Mouse (Mus musculus) CH12.LX (cell line): ENCODE results near the gene Mtmr12. TPM values are rescaled to one million over a fixed set of nuclear protein-coding genes. Genes with fewer than 3 reads are reported as not detected.

Experiments used
- DNase-seq: peaks from one replicate; pipeline ENCODE4 v3.0.0-alpha.2; 2013; ENCODE audit errors: extremely low read depth
- H3K27ac ChIP-seq: 2 replicates; pipeline ENCODE4 v1.5.1; 2012; ENCODE audit warnings: low read depth, mild to moderate bottlenecking, control low read depth, moderate library complexity; ENCODE audit not compliant: insufficient read depth
- H3K27me3 ChIP-seq: replicated peaks from 2 replicates; pipeline ENCODE3; 2012; ENCODE audit warnings: inconsistent platforms
- H3K36me3 ChIP-seq, 2 experiments: replicated peaks in 1 of 2; 2 replicates each; pipeline versions ENCODE3 to v1.6.1; 2012; ENCODE audit warnings: inconsistent platforms in 1 of 2, low read length in 1 of 2, mild to moderate bottlenecking in 1 of 2, mixed read lengths in 1 of 2, moderate library complexity in 1 of 2; ENCODE audit not compliant: control insufficient read depth in 1 of 2, insufficient read depth in 1 of 2
- H3K4me1 ChIP-seq, 2 experiments: 2 replicates each; pipeline ENCODE4 v1.6.1; 2012; ENCODE audit warnings: inconsistent platforms in 1 of 2, moderate library complexity in 1 of 2; ENCODE audit not compliant: insufficient read depth in 2 of 2, control insufficient read depth in 1 of 2
- H3K4me2 ChIP-seq: 2 replicates; pipeline ENCODE4 v1.6.1; 2012; ENCODE audit warnings: low read depth, mild to moderate bottlenecking, control low read depth; ENCODE audit not compliant: poor library complexity, insufficient read depth, severe bottlenecking
- H3K4me3 ChIP-seq, 3 experiments: fragments of 150-350 bp in 1 of 3; sonication (generic) in 1 of 3; replicated peaks in 1 of 3; 2 replicates each; pipeline versions ENCODE3 to v1.5.1; 2011 to 2012; ENCODE audit warnings: low read depth in 2 of 3, low read length in 2 of 3, mild to moderate bottlenecking in 2 of 3, moderate library complexity in 2 of 3, control low read depth in 1 of 3, improper control_type of control experiment in 1 of 3, inconsistent platforms in 1 of 3, mixed read lengths in 1 of 3; ENCODE audit not compliant: poor library complexity in 1 of 3
- H3K79me2 ChIP-seq: replicated peaks from 2 replicates; pipeline ENCODE4 v1.6.1; 2012; ENCODE audit warnings: mild to moderate bottlenecking, moderate library complexity; ENCODE audit not compliant: control insufficient read depth, poor library complexity, insufficient read depth, severe bottlenecking; ENCODE audit errors: extremely low read depth
- H3K9ac ChIP-seq: 2 replicates; pipeline ENCODE4 v1.6.1; 2012; ENCODE audit warnings: low read depth, mild to moderate bottlenecking, control low read depth, moderate library complexity; ENCODE audit not compliant: insufficient read depth
- H3K9me3 ChIP-seq: replicated peaks from 2 replicates; pipeline ENCODE3; 2012; ENCODE audit warnings: low read length, inconsistent platforms, mixed read lengths
- BHLHE40 ChIP-seq: IDR thresholded peaks from 2 replicates; pipeline ENCODE4 v1.6.1; 2011; ENCODE audit warnings: mild to moderate bottlenecking, low read depth, low read length, improper control_type of control experiment
- E2F4 ChIP-seq: IDR thresholded peaks from 2 replicates; pipeline ENCODE4 v1.6.1; 2011; ENCODE audit warnings: low read depth, low read length, improper control_type of control experiment; ENCODE audit not compliant: insufficient replicate concordance
- EP300 ChIP-seq: IDR thresholded peaks from 2 replicates; pipeline ENCODE4 v1.6.1; 2011; ENCODE audit warnings: low read length, improper control_type of control experiment
- MAX ChIP-seq: IDR thresholded peaks from 2 replicates; pipeline ENCODE4 v1.6.1; 2011; ENCODE audit warnings: low read length, improper control_type of control experiment
- MEF2A ChIP-seq: IDR thresholded peaks from 2 replicates; pipeline ENCODE4 v1.6.1; 2014; ENCODE audit warnings: low read depth, mild to moderate bottlenecking, inconsistent platforms, low read length, improper control_type of control experiment, borderline replicate concordance
- MXI1 ChIP-seq: IDR thresholded peaks from 2 replicates; pipeline ENCODE4 v1.6.1; 2011; ENCODE audit warnings: mild to moderate bottlenecking, low read depth, low read length, improper control_type of control experiment
- MYC ChIP-seq: IDR thresholded peaks from 2 replicates; pipeline ENCODE4 v1.6.1; 2011; ENCODE audit warnings: low read depth, mild to moderate bottlenecking, improper control_type of control experiment, low read length
- NRF1 ChIP-seq: IDR thresholded peaks from 2 replicates; pipeline ENCODE4 v1.6.1; 2014; ENCODE audit warnings: low read depth, mild to moderate bottlenecking, inconsistent platforms, low read length, improper control_type of control experiment, moderate library complexity
- PAX5 ChIP-seq: IDR thresholded peaks from 2 replicates; pipeline ENCODE4 v1.6.1; 2012; ENCODE audit warnings: low read length, inconsistent platforms, mixed read lengths
- RCOR1 ChIP-seq: conservative IDR thresholded peaks from 2 replicates; pipeline ENCODE4 v1.6.1; 2012; ENCODE audit warnings: low read depth, mild to moderate bottlenecking, inconsistent platforms, low read length, improper control_type of control experiment
- SIN3A ChIP-seq: IDR thresholded peaks from 2 replicates; pipeline ENCODE4 v1.6.1; 2012; ENCODE audit warnings: low read length, improper control_type of control experiment, inconsistent platforms
- TBP ChIP-seq: conservative IDR thresholded peaks from 2 replicates; pipeline ENCODE4 v1.6.1; 2011; ENCODE audit warnings: low read depth, low read length, improper control_type of control experiment
- TCF12 ChIP-seq: IDR thresholded peaks from 2 replicates; pipeline ENCODE4 v1.6.1; 2014; ENCODE audit warnings: low read depth, mild to moderate bottlenecking, inconsistent platforms, low read length, improper control_type of control experiment
- USF1 ChIP-seq: IDR thresholded peaks from 2 replicates; pipeline ENCODE4 v1.6.1; 2014; ENCODE audit warnings: low read depth, mild to moderate bottlenecking, inconsistent platforms, low read length, improper control_type of control experiment
- ZC3H11A ChIP-seq: IDR thresholded peaks from 2 replicates; pipeline ENCODE4 v1.6.1; 2012; ENCODE audit warnings: low read depth, mild to moderate bottlenecking, inconsistent platforms, low read length, improper control_type of control experiment
- dilution Hi-C: fragments of 300-500 bp; cut with MboI; formaldehyde crosslinking; loops from 2 replicates; pipeline ENCODE4 v1.14.3; 2020; ENCODE audit warnings: low sequenced_read_pairs; ENCODE audit not compliant: extremely low pct_unique_long_range_greater_than_20kb, extremely low pct_ligation_motif_present
- in situ Hi-C: fragments of 300-500 bp; cut with MboI; formaldehyde crosslinking; loops from 3 replicates; pipeline ENCODE4 v1.14.3; 2019; ENCODE audit warnings: low sequenced_read_pairs, low pct_ligation_motif_present, low pct_unique_long_range_greater_than_20kb, mixed read lengths
- polyA plus RNA-seq: library from polyadenylated mRNA; unstranded; fragments of >175 nt; gene quantifications from 2 replicates; pipeline ENCODE4 v1.2.1, GENCODE M21; 2012; ENCODE audit warnings: low read depth; ENCODE audit not compliant: insufficient read length
- total RNA-seq, 2 experiments: library from RNA; depleted of rRNA; stranded (reverse); fragments of 300-350 nt in 1 of 2; fragments of >200 nt in 1 of 2; gene quantifications; 2 replicates each; pipeline ENCODE4 v1.2.3; 2012 to 2014

The Mtmr12 gene
- total and polyA plus RNA-seq, 3 experiments = 8.2 to 16.3 (median 12.3) TPM

DNA sequence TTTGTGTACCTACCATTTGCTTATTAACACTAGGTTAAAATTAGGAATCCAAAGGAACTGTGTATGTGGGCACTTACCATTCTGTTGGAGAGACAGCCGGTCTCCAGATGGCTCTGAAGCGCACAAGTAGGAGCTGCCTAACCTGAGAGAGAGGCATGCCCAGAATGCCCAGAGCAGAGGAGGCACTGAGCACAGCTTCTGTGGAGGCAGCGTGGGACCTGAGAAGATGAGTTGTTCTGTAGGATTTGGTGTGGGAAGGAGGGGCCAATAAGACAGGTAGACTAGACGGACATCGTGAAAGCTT, 10.5 kb downstream of the Mtmr12 start:
- no peak overlapping the region for H3K27ac ChIP-seq
- no peak overlapping the region for H3K4me3 ChIP-seq
- in situ Hi-C loops = no loop called here
- no peak for DNase-seq
- no peaks in the 10 kb centered on the region for H3K9me3 ChIP-seq
- H3K27me3 ChIP-seq = no peaks in the 10 kb centered on the region
- H3K36me3 ChIP-seq = peaks cover 0 to 23% of the 10 kb centered on the region in 2 experiments
- dilution Hi-C loops = no loop called here
- peaks cover 34 to 60% of the 10 kb centered on the region in 2 experiments for H3K4me1 ChIP-seq
- TF ChIP-seq USF1 (no peak), SIN3A (no peak), PAX5 (no peak)
- no peak overlapping the region for H3K9ac ChIP-seq
- peaks cover 17% of the 10 kb centered on the region for H3K79me2 ChIP-seq
- H3K4me2 ChIP-seq = no peak overlapping the region

DNA sequence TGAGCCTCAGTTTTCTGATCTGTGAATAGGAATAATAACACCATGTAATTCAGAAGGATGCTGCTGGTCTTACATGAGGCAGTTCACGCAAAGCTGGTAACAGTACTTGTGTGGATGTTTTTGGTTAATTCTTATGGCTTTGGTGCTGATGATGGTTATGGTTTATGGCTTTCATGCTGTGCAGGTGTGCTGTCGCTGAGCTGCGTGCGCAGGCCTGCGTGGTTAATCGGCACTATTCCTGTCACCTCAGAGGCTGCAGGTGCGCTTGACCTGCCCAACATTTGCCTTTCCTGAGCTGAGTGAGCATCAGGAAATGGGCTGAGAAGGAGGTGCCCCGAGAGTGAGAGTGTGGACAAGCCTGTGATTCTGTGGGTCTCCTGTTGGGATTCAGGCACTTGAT, 11.3 kb downstream of the Mtmr12 start:
- Histone ChIP-seq H3K4me1 (peaks cover 34 to 60% of the 10 kb centered on the region in 2 experiments), H3K36me3 (peaks cover 0 to 23% of the 10 kb centered on the region in 2 experiments), H3K9me3 (no peaks in the 10 kb centered on the region), H3K27ac (no peak overlapping the region; the same call in 1 of the 2 replicates), H3K4me3 (no peak overlapping the region)
- in situ Hi-C loops = no loop called here
- no peak for DNase-seq
- TF ChIP-seq BHLHE40 (peak; percentile 37; the same call in 1 of the 2 replicates), MEF2A (peak; percentile 71; the same call in 1 of the 2 replicates), E2F4 (no peak), MAX (peak; percentile 64), MYC (0 out of 2 replicates have a peak, but pooled peaks have one; percentile 36), ZC3H11A (no peak), SIN3A (peak; percentile 60), TCF12 (peak; percentile 62; the same call in 1 of the 2 replicates), EP300 (peak; percentile 67), NRF1 (peak; percentile 58), RCOR1 (0 out of 2 replicates have a peak, but pooled peaks have one; percentile 44), MXI1 (0 out of 2 replicates have a peak, but pooled peaks have one; percentile 12), TBP (no peak)
- TF ChIP-seq, all 38 proteins: peak for 10
- Histone ChIP-seq H3K4me2 (no peak overlapping the region; the same call in 1 of the 2 replicates), H3K79me2 (peaks cover 17% of the 10 kb centered on the region), H3K9ac (no peak overlapping the region), H3K27me3 (no peaks in the 10 kb centered on the region)
- dilution Hi-C loops = no loop called here
